Mouse (Mus musculus): ENCODE data around the gene Mllt3. TPM values are rescaled to one million over a fixed set of nuclear protein-coding genes. Genes with fewer than 3 reads are reported as not detected.

Mllt3 gene
- polyA plus RNA-seq, 1 experiment, result 4.1 TPM

DNA sequence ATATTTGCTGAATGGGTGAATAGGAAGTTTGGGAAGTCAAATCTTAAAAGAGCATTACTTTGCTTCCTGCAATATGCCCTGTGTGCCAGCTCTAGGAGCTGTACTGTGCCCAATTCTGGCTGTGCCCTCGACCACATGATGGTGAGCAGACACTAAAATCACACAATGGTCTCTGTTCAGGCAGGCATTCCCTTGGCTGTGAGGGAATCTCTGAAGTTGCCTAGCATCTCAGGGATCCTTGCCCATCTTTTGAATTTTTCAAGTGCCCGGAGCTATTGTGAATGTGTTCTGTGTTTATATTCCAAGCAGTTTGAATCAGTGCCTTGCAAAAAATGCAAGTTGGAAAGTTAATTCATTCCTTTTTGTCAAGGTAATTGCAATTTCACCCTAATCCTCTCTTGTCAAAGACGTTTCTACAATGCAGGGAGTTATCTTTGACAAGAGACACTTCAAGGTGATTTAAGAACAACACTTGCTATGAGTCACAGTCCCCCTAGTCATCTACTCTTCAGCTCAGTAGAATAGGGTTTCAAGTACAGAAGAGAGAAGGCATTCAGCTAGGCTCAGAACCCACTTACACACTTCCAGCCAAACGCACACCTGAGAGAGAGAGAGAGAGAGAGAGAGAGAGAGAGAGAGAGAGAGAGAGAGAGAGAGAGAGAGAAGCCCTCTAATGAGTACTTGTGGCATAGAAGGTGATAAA is 283.5 kb downstream of the Mllt3 start:
- H3K36me3 ChIP-seq (ENCODE audit: control insufficient read depth, insufficient read depth, low read length), result no peaks in the 10 kb centered on the region
- H3K27ac ChIP-seq (ENCODE audit: insufficient read depth, low read length), result no peak overlapping the region
- DNase-seq (ENCODE audit: low read depth in 1 of 2, low spot score in 2 of 2), result no peak
- H3K27me3 ChIP-seq (ENCODE audit: control insufficient read depth, insufficient read depth, low read length), result no peaks in the 10 kb centered on the region
- no peak overlapping the region for H3K4me3 ChIP-seq (ENCODE audit: extremely low read depth, insufficient read depth, insufficient read length)
- WGBS, result 70% methylated on average over 4 of the region's 4 CpGs
- TF ChIP-seq CTCF (IDR thresholded peaks at IDR 0.05; ENCODE audit: extremely low read depth, insufficient read depth, insufficient read length, insufficient replicate concordance) (no peak), POLR2A (IDR thresholded peaks at IDR 0.05; ENCODE audit: low read depth, low read length) (no peak)
- H3K4me1 ChIP-seq (ENCODE audit: control insufficient read depth, insufficient read depth, insufficient read length), result no peaks in the 10 kb centered on the region

DNA sequence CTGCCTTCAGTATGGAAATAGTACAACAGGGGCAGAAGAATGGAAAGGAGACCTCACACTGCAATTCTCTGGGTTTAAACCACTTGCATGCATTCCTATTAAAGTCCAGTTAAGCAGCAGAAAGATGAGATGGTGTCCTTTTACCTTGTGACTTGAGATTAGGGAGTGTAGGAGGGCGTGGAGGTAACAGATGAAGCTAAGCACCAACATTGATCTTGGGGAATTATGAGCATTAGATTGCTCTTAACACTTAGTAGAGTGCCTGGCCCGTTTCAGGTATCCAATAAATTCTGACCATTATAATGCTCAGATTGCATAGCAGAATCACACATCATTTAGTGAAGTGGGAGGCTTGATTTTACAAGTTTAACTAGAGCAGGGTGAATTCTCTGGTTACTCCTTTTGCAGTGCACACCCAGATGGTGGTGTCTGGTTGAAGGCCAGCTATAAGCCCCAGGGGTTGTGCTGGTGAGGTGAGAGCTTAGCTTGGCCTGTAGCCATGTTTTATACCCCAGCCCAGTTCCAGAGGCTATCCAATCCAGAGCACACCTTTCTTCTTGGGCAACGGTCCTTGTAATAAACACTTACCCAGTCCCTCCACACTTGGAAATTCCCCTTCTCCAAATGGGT is 288.0 kb downstream of the Mllt3 start:
- 84% methylated on average over 3 of the region's 3 CpGs for WGBS
- DNase-seq (ENCODE audit: low read depth in 1 of 2, low spot score in 2 of 2), result no peak
- no peak overlapping the region for H3K4me3 ChIP-seq (ENCODE audit: extremely low read depth, insufficient read depth, insufficient read length)

DNA sequence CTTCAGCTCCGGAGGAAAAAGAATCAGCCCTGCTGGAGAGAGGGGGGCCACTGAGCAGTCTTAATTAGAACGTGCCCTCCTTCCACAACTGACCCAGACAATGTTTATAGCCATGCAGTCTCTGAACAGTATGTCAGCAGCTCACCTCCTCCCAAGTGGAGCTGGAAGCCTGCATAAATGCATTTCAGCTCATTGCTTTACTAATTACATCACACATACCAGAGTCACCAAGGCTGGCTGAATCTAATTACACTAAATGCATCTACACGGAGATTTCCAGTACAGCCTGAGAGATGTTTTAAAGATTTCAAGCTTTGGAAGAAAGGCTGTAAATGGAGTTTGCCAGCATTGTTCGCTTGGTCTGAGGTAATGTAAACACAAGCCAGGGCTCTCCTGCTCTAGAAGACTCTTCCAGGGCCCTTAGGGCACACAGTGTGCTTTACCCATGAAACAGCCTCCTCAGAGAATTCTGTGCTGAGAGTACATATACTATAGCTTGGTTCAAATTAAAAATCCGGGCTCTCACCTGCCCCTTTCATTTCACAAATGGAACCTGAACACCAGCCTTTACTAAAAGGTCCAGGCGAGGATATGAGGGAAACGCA is 293.5 kb downstream of the Mllt3 start:
- Histone ChIP-seq H3K4me1 (ENCODE audit: control insufficient read depth, insufficient read depth, insufficient read length) (no peaks in the 10 kb centered on the region), H3K4me3 (ENCODE audit: extremely low read depth, insufficient read depth, insufficient read length) (no peak overlapping the region), H3K27ac (ENCODE audit: insufficient read depth, low read length) (no peak overlapping the region), H3K36me3 (ENCODE audit: control insufficient read depth, insufficient read depth, low read length) (no peaks in the 10 kb centered on the region), H3K27me3 (ENCODE audit: control insufficient read depth, insufficient read depth, low read length) (no peaks in the 10 kb centered on the region)
- no peak for DNase-seq (ENCODE audit: low read depth in 1 of 2, low spot score in 2 of 2)
- WGBS, result 83% methylated on average over 7 of the region's 7 CpGs
- TF ChIP-seq POLR2A (IDR thresholded peaks at IDR 0.05; ENCODE audit: low read depth, low read length) (no peak), CTCF (IDR thresholded peaks at IDR 0.05; ENCODE audit: extremely low read depth, insufficient read depth, insufficient read length, insufficient replicate concordance) (no peak)

More for the DNA sequence above, 288.0 kb downstream of the Mllt3 start:
- no peaks in the 10 kb centered on the region for H3K27me3 ChIP-seq (ENCODE audit: control insufficient read depth, insufficient read depth, low read length)
- TF ChIP-seq POLR2A (IDR thresholded peaks at IDR 0.05; ENCODE audit: low read depth, low read length), result no peak
- TF ChIP-seq CTCF (IDR thresholded peaks at IDR 0.05; ENCODE audit: extremely low read depth, insufficient read depth, insufficient read length, insufficient replicate concordance), result no peak
- H3K27ac ChIP-seq (ENCODE audit: insufficient read depth, low read length), result no peak overlapping the region
- no peaks in the 10 kb centered on the region for H3K36me3 ChIP-seq (ENCODE audit: control insufficient read depth, insufficient read depth, low read length)
- H3K4me1 ChIP-seq (ENCODE audit: control insufficient read depth, insufficient read depth, insufficient read length), result no peaks in the 10 kb centered on the region

DNA sequence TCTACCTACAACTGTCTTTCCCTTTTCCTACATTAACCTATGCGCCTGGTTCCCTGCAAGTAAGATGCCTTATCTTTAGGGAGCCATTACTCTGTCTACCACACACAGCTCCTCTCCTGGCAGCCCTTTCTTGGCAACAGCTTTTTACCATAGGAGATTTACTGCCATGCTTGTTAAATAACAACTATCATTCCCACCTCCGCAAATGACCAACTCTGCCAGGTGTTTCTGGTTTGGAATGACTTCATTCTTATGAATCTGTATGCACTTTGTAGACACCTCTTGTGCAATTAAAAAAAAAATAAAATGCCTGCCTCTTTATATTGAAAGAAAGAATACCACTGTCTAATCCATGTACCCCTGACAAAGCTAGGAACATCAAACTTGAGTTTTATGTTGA is 294.1 kb downstream of the Mllt3 start:
- no peak for TF ChIP-seq CTCF (IDR thresholded peaks at IDR 0.05; ENCODE audit: extremely low read depth, insufficient read depth, insufficient read length, insufficient replicate concordance)
- no peak for TF ChIP-seq POLR2A (IDR thresholded peaks at IDR 0.05; ENCODE audit: low read depth, low read length)

DNA sequence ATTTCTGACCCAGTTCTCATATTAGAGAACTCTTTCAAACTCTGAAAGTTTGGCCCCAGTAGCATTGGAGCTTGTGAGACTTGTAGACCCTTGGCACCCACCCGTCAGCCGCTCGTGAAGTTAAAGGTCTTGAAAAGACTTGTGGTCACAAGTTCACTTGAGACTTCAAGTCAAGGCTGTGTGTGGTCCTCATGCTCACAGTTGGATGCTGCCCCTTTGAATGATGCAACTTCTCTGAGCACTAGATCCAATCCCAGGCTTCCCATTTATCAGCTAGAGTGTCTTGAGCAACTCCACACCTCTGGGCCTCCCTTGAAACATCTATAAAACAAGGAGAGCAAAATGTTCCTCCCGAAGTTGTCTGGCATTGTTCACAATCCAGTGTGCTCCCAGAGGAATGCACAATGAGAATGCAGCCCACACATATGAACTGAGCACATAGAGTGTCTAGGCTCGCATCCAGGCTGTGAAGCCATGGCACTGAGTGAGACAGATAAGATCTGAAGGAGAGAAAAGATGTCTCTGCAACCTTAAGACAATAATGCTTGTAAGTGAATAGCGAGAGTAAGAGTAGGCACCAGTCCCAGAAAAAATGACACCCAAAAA is 295.9 kb downstream of the Mllt3 start:
- Histone ChIP-seq H3K36me3 (ENCODE audit: control insufficient read depth, insufficient read depth, low read length) (no peaks in the 10 kb centered on the region), H3K27ac (ENCODE audit: insufficient read depth, low read length) (no peak overlapping the region), H3K4me1 (ENCODE audit: control insufficient read depth, insufficient read depth, insufficient read length) (no peaks in the 10 kb centered on the region), H3K4me3 (ENCODE audit: extremely low read depth, insufficient read depth, insufficient read length) (no peak overlapping the region), H3K27me3 (ENCODE audit: control insufficient read depth, insufficient read depth, low read length) (no peaks in the 10 kb centered on the region)
- 91% methylated on average over 6 of the region's 6 CpGs for WGBS
- DNase-seq (ENCODE audit: low read depth in 1 of 2, low spot score in 2 of 2), result no peak
- TF ChIP-seq POLR2A (IDR thresholded peaks at IDR 0.05; ENCODE audit: low read depth, low read length), result no peak
- TF ChIP-seq CTCF (IDR thresholded peaks at IDR 0.05; ENCODE audit: extremely low read depth, insufficient read depth, insufficient read length, insufficient replicate concordance), result no peak

More for the DNA sequence above, 294.1 kb downstream of the Mllt3 start:
- DNase-seq (ENCODE audit: low read depth in 1 of 2, low spot score in 2 of 2), result no peak
- H3K36me3 ChIP-seq (ENCODE audit: control insufficient read depth, insufficient read depth, low read length), result no peaks in the 10 kb centered on the region
- WGBS, result 93% methylated on average over 2 of the region's 2 CpGs
- no peak overlapping the region for H3K4me3 ChIP-seq (ENCODE audit: extremely low read depth, insufficient read depth, insufficient read length)
- no peaks in the 10 kb centered on the region for H3K4me1 ChIP-seq (ENCODE audit: control insufficient read depth, insufficient read depth, insufficient read length)
- H3K27ac ChIP-seq (ENCODE audit: insufficient read depth, low read length), result no peak overlapping the region
- no peaks in the 10 kb centered on the region for H3K27me3 ChIP-seq (ENCODE audit: control insufficient read depth, insufficient read depth, low read length)

DNA sequence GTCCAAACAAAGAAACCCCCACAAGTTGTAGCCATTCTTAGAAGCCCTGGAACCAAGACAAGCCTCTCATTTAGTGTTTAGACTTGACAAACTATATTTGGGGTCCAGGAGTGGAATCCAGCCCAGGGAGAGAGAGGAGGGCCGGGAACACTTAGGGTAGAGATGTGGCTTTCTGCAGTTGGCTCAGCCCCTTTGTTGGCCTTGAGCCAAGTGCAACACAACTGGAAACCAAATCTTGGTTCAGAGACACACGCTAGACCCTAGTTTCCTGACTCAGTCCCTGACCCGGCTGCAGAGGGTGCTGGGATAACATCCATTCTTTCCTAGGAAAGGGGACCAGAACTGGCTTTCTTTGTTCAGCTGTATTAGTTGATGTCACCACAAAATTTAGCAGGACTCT is 296.4 kb downstream of the Mllt3 start:
- no peak for DNase-seq (ENCODE audit: low read depth in 1 of 2, low spot score in 2 of 2)
- no peak overlapping the region for H3K4me3 ChIP-seq (ENCODE audit: extremely low read depth, insufficient read depth, insufficient read length)
- H3K4me1 ChIP-seq (ENCODE audit: control insufficient read depth, insufficient read depth, insufficient read length), result no peaks in the 10 kb centered on the region
- H3K36me3 ChIP-seq (ENCODE audit: control insufficient read depth, insufficient read depth, low read length), result no peaks in the 10 kb centered on the region
- no peak overlapping the region for H3K27ac ChIP-seq (ENCODE audit: insufficient read depth, low read length)
- no peaks in the 10 kb centered on the region for H3K27me3 ChIP-seq (ENCODE audit: control insufficient read depth, insufficient read depth, low read length)
- WGBS, result 78% methylated on average over 3 of the region's 3 CpGs
- TF ChIP-seq CTCF (IDR thresholded peaks at IDR 0.05; ENCODE audit: extremely low read depth, insufficient read depth, insufficient read length, insufficient replicate concordance) (no peak), POLR2A (IDR thresholded peaks at IDR 0.05; ENCODE audit: low read depth, low read length) (no peak)
